Mouse (Mus musculus): ENCODE measurements at regions not wholly inside any gene's neighbourhood (a gene's known extent, or its start where the extent isn't known, plus 50 kb on each side); places are given as distances from the start of the nearest gene placed in this dataset.

DNA sequence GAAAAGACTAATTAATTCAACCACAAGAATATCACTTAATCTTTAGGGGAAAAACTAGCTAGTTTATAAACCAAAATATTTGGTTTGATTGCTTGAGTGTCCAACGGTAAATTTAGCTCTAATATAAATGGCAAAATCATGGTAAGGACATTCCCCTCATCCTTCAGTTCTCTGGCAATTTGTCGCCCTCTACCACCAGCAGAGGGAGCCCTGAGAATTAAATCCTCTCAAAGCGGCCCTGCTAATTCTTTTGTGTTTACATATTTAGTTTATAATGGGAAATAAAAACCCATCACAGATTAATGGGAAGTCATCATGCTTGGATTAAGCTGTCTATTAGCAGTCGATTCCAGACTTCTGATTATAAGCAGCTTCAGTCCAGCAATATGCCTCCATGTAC is 54.5 kb upstream of the Atp5g3 start:
- ATAC-seq (replicated peaks; ENCODE audit: low FRiP score) (no peak), DNase-seq (ENCODE audit: low spot score) (no peak)
- H3K27me3 ChIP-seq (ENCODE audit: control insufficient read depth, insufficient read depth, low read length): no peaks in the 10 kb centered on the region; the same call in 1 of the 2 replicates
- H3K4me2 ChIP-seq (ENCODE audit: low read depth, low read length, severe bottlenecking): no peak overlapping the region
- no peaks in the 10 kb centered on the region for H3K4me1 ChIP-seq (replicated peaks; ENCODE audit: control insufficient read depth, insufficient read depth, low read length)
- H3K36me3 ChIP-seq (ENCODE audit: control insufficient read depth, insufficient read depth, low read length): no peaks in the 10 kb centered on the region
- 17% methylated on average over 4 of the region's 4 CpGs for WGBS
- no peaks in the 10 kb centered on the region for H3K9me3 ChIP-seq (ENCODE audit: control insufficient read depth, low read length)
- no peak overlapping the region for H3K4me3 ChIP-seq (ENCODE audit: low read depth, low read length)
- no peak overlapping the region for H3K9ac ChIP-seq (ENCODE audit: low read length)
- H3K27ac ChIP-seq (ENCODE audit: low read depth, low read length): no peak overlapping the region
